Mouse (Mus musculus) bone marrow, adult 2 months (tissue): ENCODE data around the gene Serpind1. TPM values are rescaled to one million over a fixed set of nuclear protein-coding genes. Genes with fewer than 3 reads are reported as not detected.

Experiments
- H3K27ac ChIP-seq: fragments of 200-500 bp; 2 replicates; pipeline ENCODE4 v1.5.1; 2012; ENCODE audit warnings: low read depth, mild to moderate bottlenecking, control low read depth, inconsistent platforms, low read length; ENCODE audit not compliant: control insufficient read depth, poor library complexity, insufficient read depth
- H3K4me1 ChIP-seq: fragments of 200-500 bp; 2 replicates; pipeline ENCODE4 v1.6.1; 2011; ENCODE audit warnings: low read length; ENCODE audit not compliant: control insufficient read depth, insufficient read depth
- H3K4me3 ChIP-seq: fragments of 200-500 bp; replicated peaks from 2 replicates; pipeline ENCODE3; 2011; ENCODE audit warnings: mild to moderate bottlenecking, low read depth, low read length, control low read depth; ENCODE audit not compliant: control insufficient read depth
- CTCF ChIP-seq: fragments of 200-500 bp; IDR thresholded peaks from 2 replicates; pipeline ENCODE4 v1.5.1; 2011; ENCODE audit warnings: low read length, control low read depth; ENCODE audit not compliant: control insufficient read depth, insufficient read depth
- POLR2A ChIP-seq: fragments of 200-500 bp; IDR thresholded peaks from 2 replicates; pipeline ENCODE4 v1.6.1; 2011; ENCODE audit warnings: low read depth, mild to moderate bottlenecking, control low read depth, low read length, borderline replicate concordance; ENCODE audit not compliant: control insufficient read depth
- WGBS: fragments of 180-500 bp; shearing (Covaris S2); methylation state at CpG from one replicate; pipeline ENCODE4 v1.1.7; 2018; 5-methylcytosine and 5-hydroxymethylcytosine counted together
- polyA plus RNA-seq: library from polyadenylated mRNA; stranded (reverse); fragments of >200 nt; gene quantifications from 2 replicates; pipeline ENCODE4 v1.2.4, GENCODE M21; 2011; ENCODE audit warnings: low replicate concordance; ENCODE audit not compliant: missing spikeins, insufficient read depth, insufficient read length

Serpind1 gene
- polyA plus RNA-seq, 1 experiment = 2.3 TPM

DNA sequence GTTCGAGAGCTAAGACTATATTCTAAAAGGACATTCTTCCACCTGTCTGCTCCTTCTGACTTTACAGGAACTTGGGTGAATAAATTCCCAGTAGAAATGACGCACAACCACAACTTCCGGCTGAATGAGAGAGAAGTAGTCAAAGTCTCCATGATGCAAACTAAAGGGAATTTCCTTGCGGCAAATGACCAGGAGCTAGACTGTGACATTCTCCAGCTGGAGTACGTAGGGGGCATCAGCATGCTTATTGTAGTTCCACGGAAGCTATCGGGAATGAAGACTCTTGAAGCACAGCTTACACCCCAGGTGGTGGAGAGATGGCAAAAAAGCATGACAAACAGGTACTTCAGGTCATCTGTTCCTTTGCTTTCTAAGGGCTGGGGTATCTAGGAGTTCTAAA, 8.5 kb downstream of the Serpind1 start:
- no peak overlapping the region for H3K27ac ChIP-seq
- H3K4me1 ChIP-seq = no peaks in the 10 kb centered on the region
- WGBS = 92% methylated on average over 7 of the region's 7 CpGs
- H3K4me3 ChIP-seq = no peak overlapping the region
- TF ChIP-seq CTCF (no peak), POLR2A (no peak)

DNA sequence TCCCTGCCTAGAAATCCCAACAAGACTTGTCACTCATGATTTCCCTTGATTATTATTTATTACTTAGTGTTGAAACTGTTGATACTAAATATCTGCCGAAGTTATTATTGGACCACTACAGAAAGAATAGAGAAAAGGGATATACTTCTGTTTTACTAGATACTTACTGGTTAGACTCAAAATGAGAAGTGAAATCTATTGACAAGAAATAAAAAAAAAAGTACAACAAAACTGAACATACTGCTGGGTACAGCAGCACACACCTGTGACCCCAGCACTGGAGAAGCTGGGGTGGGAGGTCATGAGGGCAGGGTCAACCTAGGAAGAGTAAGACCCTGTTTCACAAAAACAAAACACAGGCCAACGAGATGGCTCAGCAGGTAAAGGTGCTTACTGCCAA, 9.5 kb downstream of the Serpind1 start:
- TF ChIP-seq POLR2A (no peak), CTCF (no peak)
- Histone ChIP-seq H3K4me1 (no peaks in the 10 kb centered on the region), H3K4me3 (no peak overlapping the region), H3K27ac (no peak overlapping the region)
- WGBS = 86% methylated on average over 2 of the region's 2 CpGs

DNA sequence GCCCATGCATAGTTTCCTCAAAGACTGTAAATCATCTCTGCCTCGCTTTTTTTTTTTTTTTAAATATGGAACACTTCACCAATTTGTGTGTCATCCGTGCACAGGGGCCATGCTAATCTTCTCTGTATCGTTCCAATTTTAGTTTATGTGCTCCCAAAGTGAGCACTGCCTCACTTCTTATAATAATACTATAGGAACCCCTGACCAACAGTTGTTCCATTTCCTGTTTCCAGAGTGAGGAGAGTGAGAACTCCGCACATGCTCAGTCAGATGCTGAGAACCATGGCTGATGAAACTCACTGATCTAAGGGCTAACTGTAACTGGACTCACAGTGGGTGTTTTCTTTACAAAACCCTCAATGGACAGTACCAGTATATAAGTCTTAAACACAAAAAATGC, 10.7 kb downstream of the Serpind1 start:
- TF ChIP-seq CTCF (no peak), POLR2A (no peak)

DNA sequence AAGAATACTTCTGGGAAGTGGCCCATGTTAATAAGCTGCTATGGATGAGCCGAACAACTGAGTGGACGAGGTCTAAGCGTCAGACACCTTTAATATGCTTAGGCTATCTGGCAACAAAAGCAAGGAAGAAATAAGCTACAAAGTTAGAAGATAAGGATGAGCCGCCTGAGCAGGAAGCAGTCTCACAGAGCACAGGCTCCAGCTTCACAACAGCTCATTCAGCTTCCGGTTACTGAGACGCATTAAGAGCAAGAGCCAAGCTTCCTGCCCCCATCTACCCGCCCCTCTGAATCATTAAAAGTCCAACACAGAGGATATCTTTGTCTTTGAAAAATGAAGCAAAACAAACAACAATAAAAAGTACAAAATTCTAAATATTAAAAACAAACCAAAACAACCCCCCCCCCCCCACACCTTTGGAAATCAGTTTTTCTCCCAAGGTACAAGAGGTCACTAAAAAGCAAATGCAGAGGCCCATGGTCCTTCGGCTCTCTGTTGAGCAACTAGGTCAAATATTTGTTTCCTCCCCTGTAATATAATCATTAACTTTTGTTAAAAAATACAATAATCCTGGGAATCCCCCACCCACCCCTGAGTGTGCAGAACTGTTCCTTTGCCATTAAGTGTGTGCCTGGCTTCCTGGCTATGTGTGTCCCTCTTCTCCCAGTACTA, 14.1 kb downstream of the Serpind1 start:
- 88% methylated on average over 8 of the region's 8 CpGs for WGBS
- TF ChIP-seq POLR2A (no peak), CTCF (no peak)
- H3K4me1 ChIP-seq = no peaks in the 10 kb centered on the region
- no peak overlapping the region for H3K4me3 ChIP-seq
- no peak overlapping the region for H3K27ac ChIP-seq

More for the DNA sequence above, 10.7 kb downstream of the Serpind1 start:
- no peak overlapping the region for H3K4me3 ChIP-seq
- no peak overlapping the region for H3K27ac ChIP-seq
- no peaks in the 10 kb centered on the region for H3K4me1 ChIP-seq
- 82% methylated on average over 4 of the region's 4 CpGs for WGBS

DNA sequence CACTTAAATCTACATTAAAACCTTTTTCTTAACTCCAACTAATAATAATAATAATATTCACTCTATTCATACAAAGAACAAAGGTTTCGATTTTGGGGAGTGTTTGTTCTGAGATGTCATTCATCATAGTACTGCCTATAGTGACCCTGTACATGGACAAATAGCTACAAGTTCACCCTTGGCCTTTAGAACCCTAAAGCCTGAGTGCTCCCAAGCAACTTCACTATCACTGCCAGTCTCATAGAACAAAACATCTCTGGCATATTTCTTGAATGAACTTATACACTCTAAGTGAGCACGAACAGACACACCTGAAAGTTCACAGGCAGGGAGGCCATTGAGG, 14.6 kb downstream of the Serpind1 start:
- H3K27ac ChIP-seq = no peak overlapping the region
- TF ChIP-seq POLR2A (no peak), CTCF (no peak)
- 81% methylated on average over 2 of the region's 2 CpGs for WGBS

DNA sequence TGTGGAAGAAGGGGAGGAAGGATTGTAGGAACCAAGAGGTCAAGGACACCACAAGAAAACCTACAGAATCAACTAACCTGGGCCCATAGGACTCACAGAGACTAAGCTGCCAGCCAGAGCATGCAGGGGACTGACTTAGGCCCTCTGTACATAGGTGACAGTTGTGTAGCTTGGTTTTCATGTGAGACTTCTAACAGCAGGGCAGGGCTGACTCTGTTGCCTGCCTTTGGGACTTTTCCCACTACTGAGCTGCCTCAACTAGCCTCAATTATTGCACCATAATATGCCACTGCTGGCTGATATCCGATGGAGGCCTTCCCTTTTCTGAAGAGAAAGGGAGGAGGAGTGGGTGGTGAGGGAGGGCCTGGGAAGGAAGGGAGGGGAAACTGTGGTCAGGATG, 15.6 kb downstream of the Serpind1 start:
- H3K4me1 ChIP-seq = no peaks in the 10 kb centered on the region
- TF ChIP-seq POLR2A (no peak), CTCF (no peak)
- H3K27ac ChIP-seq = no peak overlapping the region
- H3K4me3 ChIP-seq = no peak overlapping the region
- 36% methylated on average over 1 of the region's 1 CpGs for WGBS

More for the DNA sequence above, 14.6 kb downstream of the Serpind1 start:
- H3K4me1 ChIP-seq = no peaks in the 10 kb centered on the region
- no peak overlapping the region for H3K4me3 ChIP-seq

DNA sequence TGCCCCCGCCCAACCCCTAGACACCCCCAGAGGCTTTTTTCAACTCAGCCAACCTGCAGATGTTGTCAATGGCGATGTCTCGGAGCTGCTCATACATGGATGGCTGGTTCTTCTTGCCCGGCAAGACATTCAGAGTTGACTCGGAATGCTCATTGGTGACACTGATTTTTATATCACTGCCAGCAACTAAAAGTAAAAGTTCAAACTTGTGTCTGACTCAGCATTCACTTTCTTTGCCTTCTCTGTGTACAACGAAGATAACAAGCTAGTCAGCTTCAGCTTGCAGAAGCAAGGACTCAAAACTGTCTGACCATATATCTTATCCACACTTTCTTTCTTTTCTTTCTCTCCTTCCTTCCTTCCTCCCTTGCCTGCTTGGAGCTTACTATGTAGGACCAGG, 24.9 kb downstream of the Serpind1 start:
- WGBS = 86% methylated on average over 6 of the region's 6 CpGs
- Histone ChIP-seq H3K4me3 (no peak overlapping the region), H3K4me1 (no peaks in the 10 kb centered on the region), H3K27ac (no peak overlapping the region)
- no peak for TF ChIP-seq POLR2A
- TF ChIP-seq CTCF = no peak

DNA sequence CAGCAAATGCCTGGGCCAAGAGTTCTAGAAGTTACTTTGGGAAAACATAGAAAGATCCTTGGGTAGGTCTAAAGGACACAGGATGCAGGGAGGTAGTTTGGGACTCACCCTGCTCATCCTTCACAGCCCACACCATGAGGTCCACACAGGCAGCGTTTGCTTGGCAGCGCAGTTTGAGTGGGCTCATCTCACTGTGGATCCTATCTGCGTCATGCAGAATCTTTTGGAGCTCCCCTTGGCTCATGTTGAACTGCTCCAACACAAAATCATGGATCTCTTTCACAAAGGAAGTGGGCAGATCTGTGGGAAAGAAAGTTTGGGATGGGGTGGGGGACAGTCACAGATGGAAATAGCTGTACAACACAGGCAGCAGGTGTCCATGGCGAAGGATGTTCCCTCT, 27.6 kb downstream of the Serpind1 start:
- 94% methylated on average over 4 of the region's 4 CpGs for WGBS
- Histone ChIP-seq H3K4me1 (no peaks in the 10 kb centered on the region), H3K4me3 (no peak overlapping the region), H3K27ac (no peak overlapping the region)
- no peak for TF ChIP-seq CTCF
- TF ChIP-seq POLR2A = no peak

DNA sequence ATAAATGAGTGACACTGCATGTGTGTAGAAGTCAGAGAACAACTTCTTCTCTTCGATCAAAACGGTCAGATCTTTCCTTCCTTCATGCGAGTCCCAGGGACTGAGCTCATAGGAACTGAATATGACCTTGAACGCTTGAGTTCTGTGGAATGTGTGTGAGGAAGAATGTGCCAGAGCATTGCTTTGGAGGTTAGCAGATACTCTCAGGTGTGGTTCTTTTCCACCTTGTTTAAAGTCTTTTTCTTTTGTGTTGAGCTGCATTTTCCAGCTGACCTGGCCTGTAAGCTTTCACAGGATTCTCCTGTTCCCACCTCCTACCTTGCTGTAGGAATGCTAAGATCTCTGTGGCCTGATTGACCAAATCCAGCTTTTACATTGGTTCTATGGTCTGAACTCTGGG, 51.1 kb downstream of the Serpind1 start:
- TF ChIP-seq POLR2A (no peak), CTCF (no peak)
- Histone ChIP-seq H3K4me1 (no peaks in the 10 kb centered on the region), H3K4me3 (no peak overlapping the region), H3K27ac (no peak overlapping the region)
- WGBS = 90% methylated on average over 4 of the region's 4 CpGs

DNA sequence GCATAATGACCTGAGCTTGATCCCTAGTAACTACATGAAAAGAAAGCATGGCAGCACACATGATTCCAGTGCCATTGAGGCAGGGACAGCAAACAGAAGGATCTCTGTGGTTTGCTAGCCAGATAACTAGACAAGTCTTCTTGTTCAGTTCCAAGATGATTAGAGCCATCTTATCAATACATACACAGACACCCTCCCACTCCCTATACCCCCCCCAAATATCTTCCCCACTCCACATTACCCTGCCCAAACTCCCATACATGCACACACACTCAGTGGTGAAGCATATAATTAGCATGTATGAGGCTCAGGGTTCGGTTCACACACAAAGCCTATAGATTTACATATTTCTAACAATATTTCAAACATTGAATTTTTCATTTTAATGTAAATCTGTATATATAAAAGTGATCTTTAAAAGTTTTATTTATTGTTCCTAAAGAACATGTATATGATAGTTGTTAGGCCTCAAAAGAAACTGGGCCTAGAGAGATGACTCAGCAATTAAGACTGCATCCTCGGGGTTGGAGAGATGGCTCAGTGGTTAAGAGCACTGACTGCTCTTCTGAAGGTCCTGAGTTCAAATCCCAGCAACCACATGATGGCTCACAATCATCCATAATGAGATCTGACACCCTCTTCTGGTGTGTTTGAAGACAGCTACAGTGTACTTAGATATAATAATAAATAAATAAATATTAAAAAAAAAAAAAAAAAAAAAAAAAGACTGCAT, 52.6 kb downstream of the Serpind1 start:
- WGBS = 62% methylated on average over 2 of the region's 2 CpGs
- Histone ChIP-seq H3K4me3 (no peak overlapping the region), H3K4me1 (no peaks in the 10 kb centered on the region), H3K27ac (no peak overlapping the region)
- TF ChIP-seq POLR2A = no peak
